Mouse (Mus musculus) liver, adult 2 months (tissue): ENCODE results near the gene Marc1.

ENCODE experiments used
- CTCF ChIP-seq: fragments of 200-500 bp; IDR thresholded peaks from 2 replicates; pipeline ENCODE4 v1.5.1; 2011; ENCODE audit warnings: low read depth, low read length, control low read depth
- POLR2A ChIP-seq: fragments of 200-500 bp; IDR thresholded peaks from 2 replicates; pipeline ENCODE4 v1.6.1; 2011; ENCODE audit warnings: low read length, control low read depth; ENCODE audit not compliant: insufficient read depth; ENCODE audit errors: extremely low read depth

DNA sequence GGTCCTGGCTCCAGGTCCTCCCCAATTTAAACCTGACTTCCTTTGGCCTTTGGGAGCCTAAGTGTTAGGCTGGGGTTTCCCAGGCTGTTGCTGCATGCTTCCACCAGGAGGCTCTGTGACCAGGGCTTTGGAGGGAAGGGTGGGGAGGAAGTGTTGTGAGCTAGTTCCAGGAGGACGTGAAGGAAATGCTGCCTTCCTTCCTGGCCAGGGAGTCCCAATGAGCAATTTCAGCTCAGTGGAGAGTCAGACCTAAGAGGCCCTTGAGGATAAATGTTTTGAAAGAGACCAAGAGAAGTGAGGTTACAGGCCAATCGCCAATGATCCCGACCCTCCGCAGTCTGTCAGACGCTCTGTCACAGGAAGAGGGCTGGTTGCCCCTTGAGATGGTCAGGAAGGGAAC lies 42.2 kb upstream of the Marc1 start:
- no peak for TF ChIP-seq POLR2A
- peak; percentile 96 for TF ChIP-seq CTCF
